Mouse (Mus musculus): ENCODE measurements around the gene Josd2. TPM values are rescaled to one million over a fixed set of nuclear protein-coding genes. Genes with fewer than 3 reads are reported as not detected.

Gene Josd2
- polyA plus RNA-seq, 1 experiment, result 92.8 TPM

GRCm38 (mm10) chr7:44466888-44467311, 880 bp upstream of the Josd2 start:
- H3K4me1 ChIP-seq (ENCODE audit: control insufficient read depth, insufficient read depth, low read length), result no peaks in the 10 kb centered on the region
- TF ChIP-seq CTCF (conservative IDR thresholded peaks at IDR 0.05; ENCODE audit: insufficient read depth, insufficient read length, low read depth, low read length), result no peak
- no peak for TF ChIP-seq POLR2A (IDR thresholded peaks at IDR 0.05; ENCODE audit: low read depth, low read length)
- no peaks in the 10 kb centered on the region for H3K36me3 ChIP-seq (ENCODE audit: control insufficient read depth, insufficient read depth, low read length)
- no peaks in the 10 kb centered on the region for H3K27me3 ChIP-seq (replicated peaks; ENCODE audit: control insufficient read depth, insufficient read depth, low read length)
- no peak overlapping the region for H3K27ac ChIP-seq (ENCODE audit: insufficient read depth, low read depth, low read length)
- no peak for DNase-seq
- WGBS, result 86% methylated on average over 16 of the region's 16 CpGs
- H3K4me3 ChIP-seq (ENCODE audit: insufficient read depth, low read depth, low read length), result peak overlapping the region; percentile 51; the same call in 1 of the 2 replicates

- Histone ChIP-seq H3K4me3 (ENCODE audit: insufficient read depth, low read depth, low read length) (peak overlapping the region; percentile 67), H3K4me1 (ENCODE audit: control insufficient read depth, insufficient read depth, low read length) (no peaks in the 10 kb centered on the region), H3K27me3 (replicated peaks; ENCODE audit: control insufficient read depth, insufficient read depth, low read length) (no peaks in the 10 kb centered on the region), H3K27ac (ENCODE audit: insufficient read depth, low read depth, low read length) (no peak overlapping the region), H3K36me3 (ENCODE audit: control insufficient read depth, insufficient read depth, low read length) (no peaks in the 10 kb centered on the region)
- TF ChIP-seq CTCF (conservative IDR thresholded peaks at IDR 0.05; ENCODE audit: insufficient read depth, insufficient read length, low read depth, low read length) (no peak), POLR2A (IDR thresholded peaks at IDR 0.05; ENCODE audit: low read depth, low read length) (no peak)
- WGBS, result 78% methylated on average over 15 of the region's 15 CpGs
- no peak for DNase-seq
Observed at GRCm38 (mm10) chr7:44468644-44469285, 985 bp downstream of the Josd2 start.

GRCm38 (mm10) chr7:44469677-44470675, 2.2 kb downstream of the Josd2 start:
- no peak for DNase-seq
- H3K36me3 ChIP-seq (ENCODE audit: control insufficient read depth, insufficient read depth, low read length), result no peaks in the 10 kb centered on the region
- no peak overlapping the region for H3K27ac ChIP-seq (ENCODE audit: insufficient read depth, low read depth, low read length)
- no peaks in the 10 kb centered on the region for H3K4me1 ChIP-seq (ENCODE audit: control insufficient read depth, insufficient read depth, low read length)
- no peaks in the 10 kb centered on the region for H3K27me3 ChIP-seq (replicated peaks; ENCODE audit: control insufficient read depth, insufficient read depth, low read length)
- no peak for TF ChIP-seq CTCF (conservative IDR thresholded peaks at IDR 0.05; ENCODE audit: insufficient read depth, insufficient read length, low read depth, low read length)
- TF ChIP-seq POLR2A (IDR thresholded peaks at IDR 0.05; ENCODE audit: low read depth, low read length), result no peak
- WGBS, result 90% methylated on average over 16 of the region's 16 CpGs
- H3K4me3 ChIP-seq (ENCODE audit: insufficient read depth, low read depth, low read length), result no peak overlapping the region

- WGBS, result 80% methylated on average over 16 of the region's 16 CpGs
- TF ChIP-seq CTCF (conservative IDR thresholded peaks at IDR 0.05; ENCODE audit: insufficient read depth, insufficient read length, low read depth, low read length), result no peak
- no peak for TF ChIP-seq POLR2A (IDR thresholded peaks at IDR 0.05; ENCODE audit: low read depth, low read length)
- Histone ChIP-seq H3K4me1 (ENCODE audit: control insufficient read depth, insufficient read depth, low read length) (no peaks in the 10 kb centered on the region), H3K27ac (ENCODE audit: insufficient read depth, low read depth, low read length) (no peak overlapping the region), H3K4me3 (ENCODE audit: insufficient read depth, low read depth, low read length) (no peak overlapping the region), H3K36me3 (ENCODE audit: control insufficient read depth, insufficient read depth, low read length) (no peaks in the 10 kb centered on the region), H3K27me3 (replicated peaks; ENCODE audit: control insufficient read depth, insufficient read depth, low read length) (no peaks in the 10 kb centered on the region)
- DNase-seq, result no peak
Observed at GRCm38 (mm10) chr7:44470696-44471612, 3.2 kb downstream of the Josd2 start.

GRCm38 (mm10) chr7:44471880-44472557, 4.2 kb downstream of the Josd2 start:
- H3K36me3 ChIP-seq (ENCODE audit: control insufficient read depth, insufficient read depth, low read length), result no peaks in the 10 kb centered on the region
- no peak overlapping the region for H3K27ac ChIP-seq (ENCODE audit: insufficient read depth, low read depth, low read length)
- TF ChIP-seq POLR2A (IDR thresholded peaks at IDR 0.05; ENCODE audit: low read depth, low read length), result no peak
- no peak for TF ChIP-seq CTCF (conservative IDR thresholded peaks at IDR 0.05; ENCODE audit: insufficient read depth, insufficient read length, low read depth, low read length)
- no peaks in the 10 kb centered on the region for H3K4me1 ChIP-seq (ENCODE audit: control insufficient read depth, insufficient read depth, low read length)
- no peak for DNase-seq
- WGBS, result 47% methylated on average over 6 of the region's 6 CpGs
- H3K4me3 ChIP-seq (ENCODE audit: insufficient read depth, low read depth, low read length), result no peak overlapping the region
- no peaks in the 10 kb centered on the region for H3K27me3 ChIP-seq (replicated peaks; ENCODE audit: control insufficient read depth, insufficient read depth, low read length)

GRCm38 (mm10) chr7:44472558-44472885, 4.7 kb downstream of the Josd2 start:
- Histone ChIP-seq H3K36me3 (ENCODE audit: control insufficient read depth, insufficient read depth, low read length) (no peaks in the 10 kb centered on the region), H3K4me3 (ENCODE audit: insufficient read depth, low read depth, low read length) (no peak overlapping the region), H3K27ac (ENCODE audit: insufficient read depth, low read depth, low read length) (no peak overlapping the region), H3K27me3 (replicated peaks; ENCODE audit: control insufficient read depth, insufficient read depth, low read length) (no peaks in the 10 kb centered on the region), H3K4me1 (ENCODE audit: control insufficient read depth, insufficient read depth, low read length) (no peaks in the 10 kb centered on the region)
- TF ChIP-seq POLR2A (IDR thresholded peaks at IDR 0.05; ENCODE audit: low read depth, low read length), result no peak
- TF ChIP-seq CTCF (conservative IDR thresholded peaks at IDR 0.05; ENCODE audit: insufficient read depth, insufficient read length, low read depth, low read length), result no peak
- no peak for DNase-seq
- 5% methylated on average over 1 of the region's 1 CpGs for WGBS
